Mouse (Mus musculus) liver, adult 2 months (tissue): ENCODE measurements around the gene Cep68. TPM values are rescaled to one million over a fixed set of nuclear protein-coding genes. Genes with fewer than 3 reads are reported as not detected.
A peak's percentile ranks its signal among the peaks of the same experiment; 100 is the strongest.
"Not testable (repeated sequence)": the region's sequence is repeated elsewhere in the genome, so short reads cannot be mapped to it uniquely, and the experiment has no call there.

Source experiments
- DNase-seq: peaks from one replicate; pipeline ENCODE4 v3.0.0-alpha.2; 2011; ENCODE audit warnings: low read depth, low spot score; ENCODE audit errors: extremely low read depth
- H3K27ac ChIP-seq: fragments of 200-500 bp; replicated peaks from 2 replicates; pipeline ENCODE4 v1.5.1; 2012; ENCODE audit warnings: low read depth, mild to moderate bottlenecking, control low read depth, inconsistent platforms, low read length; ENCODE audit not compliant: insufficient read depth
- H3K27me3 ChIP-seq: fragments of 200-500 bp; 2 replicates; pipeline ENCODE4 v1.6.1; 2012; ENCODE audit warnings: mild to moderate bottlenecking, moderate library complexity, low read length, inconsistent platforms; ENCODE audit not compliant: control insufficient read depth, insufficient read depth
- H3K36me3 ChIP-seq: fragments of 200-500 bp; 2 replicates; pipeline ENCODE4 v1.6.1; 2012; ENCODE audit warnings: low read length, inconsistent platforms; ENCODE audit not compliant: control insufficient read depth, insufficient read depth
- H3K4me1 ChIP-seq: fragments of 200-500 bp; 2 replicates; pipeline ENCODE4 v1.6.1; 2011; ENCODE audit warnings: low read length; ENCODE audit not compliant: control insufficient read depth, insufficient read depth
- H3K4me3 ChIP-seq: fragments of 200-500 bp; 2 replicates; pipeline ENCODE4 v1.5.1; 2011; ENCODE audit warnings: low read depth, mild to moderate bottlenecking, control low read depth, low read length, moderate library complexity; ENCODE audit not compliant: insufficient read depth
- H3K79me2 ChIP-seq: fragments of 200-500 bp; 2 replicates; pipeline ENCODE4 v1.6.1; 2012; ENCODE audit warnings: inconsistent platforms, mild to moderate bottlenecking, low read length, moderate library complexity; ENCODE audit not compliant: control insufficient read depth, insufficient read depth
- H3K9ac ChIP-seq: fragments of 200-500 bp; 2 replicates; pipeline ENCODE4 v1.6.1; 2012; ENCODE audit warnings: low read depth, mild to moderate bottlenecking, control low read depth, inconsistent platforms, low read length
- CTCF ChIP-seq: fragments of 200-500 bp; IDR thresholded peaks from 2 replicates; pipeline ENCODE4 v1.5.1; 2011; ENCODE audit warnings: low read depth, low read length, control low read depth
- POLR2A ChIP-seq: fragments of 200-500 bp; IDR thresholded peaks from 2 replicates; pipeline ENCODE4 v1.6.1; 2011; ENCODE audit warnings: low read length, control low read depth; ENCODE audit not compliant: insufficient read depth; ENCODE audit errors: extremely low read depth
- WGBS: fragments of 180-500 bp; shearing (Covaris S2); methylation state at CpG from one replicate; pipeline ENCODE4 v1.1.7; 2018; 5-methylcytosine and 5-hydroxymethylcytosine counted together
- polyA plus RNA-seq: library from polyadenylated mRNA; depleted of rRNA; stranded (reverse); fragments of >200 nt; gene quantifications from 2 replicates; pipeline ENCODE4 v1.2.3, GENCODE M21; 2012
- total RNA-seq: library from RNA; depleted of rRNA; stranded (reverse); fragments of >200 nt; gene quantifications from 2 replicates; pipeline ENCODE4 v1.2.3, GENCODE M21; 2014

Gene Cep68
- total and polyA plus RNA-seq, 2 experiments, result 5.8 to 7.8 TPM

GRCm38 (mm10) chr11:20230286-20230685 is 18.9 kb downstream of the Cep68 start:
- Histone ChIP-seq H3K27ac (peak overlapping the region; percentile 20; the same call in 1 of the 2 replicates), H3K27me3 (no peaks in the 10 kb centered on the region), H3K79me2 (no peaks in the 10 kb centered on the region), H3K36me3 (peaks cover 61% of the 10 kb centered on the region), H3K9ac (no peak overlapping the region), H3K4me3 (no peak overlapping the region), H3K4me1 (peaks cover 14% of the 10 kb centered on the region)
- 14% methylated on average over 1 of the region's 1 CpGs for WGBS
- TF ChIP-seq CTCF (no peak), POLR2A (no peak)
- no peak for DNase-seq

- Histone ChIP-seq H3K4me3 (no peak overlapping the region), H3K27ac (no peak overlapping the region), H3K79me2 (no peaks in the 10 kb centered on the region), H3K9ac (no peak overlapping the region), H3K36me3 (peaks cover 60% of the 10 kb centered on the region), H3K4me1 (peaks cover 14% of the 10 kb centered on the region), H3K27me3 (no peaks in the 10 kb centered on the region)
- 75% methylated on average over 4 of the region's 4 CpGs for WGBS
- TF ChIP-seq POLR2A, result no peak
- no peak for TF ChIP-seq CTCF
- DNase-seq, result no peak
Measured at GRCm38 (mm10) chr11:20229311-20229710, 19.9 kb downstream of the Cep68 start.

GRCm38 (mm10) chr11:20228666-20229065 is 20.6 kb downstream of the Cep68 start:
- no peak for DNase-seq
- TF ChIP-seq CTCF, result no peak
- no peak for TF ChIP-seq POLR2A
- H3K27me3 ChIP-seq, result no peaks in the 10 kb centered on the region
- H3K9ac ChIP-seq, result no peak overlapping the region
- H3K36me3 ChIP-seq, result peaks cover 63% of the 10 kb centered on the region
- peaks cover 14% of the 10 kb centered on the region for H3K4me1 ChIP-seq
- peaks cover 2% of the 10 kb centered on the region; the same call in 1 of the 2 replicates for H3K79me2 ChIP-seq
- no peak overlapping the region for H3K27ac ChIP-seq
- no peak overlapping the region for H3K4me3 ChIP-seq
- WGBS, result 77% methylated on average over 5 of the region's 5 CpGs

- TF ChIP-seq CTCF (no peak), POLR2A (no peak)
- H3K4me3 ChIP-seq, result no peak overlapping the region
- no peaks in the 10 kb centered on the region for H3K27me3 ChIP-seq
- no peak overlapping the region for H3K27ac ChIP-seq
- no peak overlapping the region for H3K9ac ChIP-seq
- peaks cover 72% of the 10 kb centered on the region for H3K36me3 ChIP-seq
- DNase-seq, result no peak
- H3K79me2 ChIP-seq, result peaks cover 3% of the 10 kb centered on the region; the same call in 1 of the 2 replicates
- WGBS, result over 99% methylated on average over 4 of the region's 4 CpGs
- peaks cover 12% of the 10 kb centered on the region for H3K4me1 ChIP-seq
Measured at GRCm38 (mm10) chr11:20225938-20226337, 23.3 kb downstream of the Cep68 start.

- Histone ChIP-seq H3K27me3 (no peaks in the 10 kb centered on the region), H3K79me2 (peaks cover 12% of the 10 kb centered on the region; the same call in 1 of the 2 replicates), H3K9ac (no peak overlapping the region), H3K4me3 (no peak overlapping the region), H3K27ac (no peak overlapping the region), H3K4me1 (peaks cover 3% of the 10 kb centered on the region), H3K36me3 (peaks cover 71% of the 10 kb centered on the region)
- no peak for DNase-seq
- no peak for TF ChIP-seq CTCF
- TF ChIP-seq POLR2A, result no peak
- 81% methylated on average over 6 of the region's 6 CpGs for WGBS
Measured at GRCm38 (mm10) chr11:20224196-20224595, 25.0 kb downstream of the Cep68 start.

GRCm38 (mm10) chr11:20221671-20222070 is 27.6 kb downstream of the Cep68 start:
- not testable (repeated sequence) for H3K27ac ChIP-seq, H3K4me3 ChIP-seq, DNase-seq, H3K27me3 ChIP-seq, H3K9ac ChIP-seq
- peaks cover 75% of the 10 kb centered on the region for H3K36me3 ChIP-seq
- no CpG with 5 or more reads among the region's 1 CpGs for WGBS
- H3K79me2 ChIP-seq, result peaks cover 21% of the 10 kb centered on the region
- H3K4me1 ChIP-seq, result peaks cover 11% of the 10 kb centered on the region
